Mouse (Mus musculus): Measurements from ENCODE around the gene Slc25a28.

DNA sequence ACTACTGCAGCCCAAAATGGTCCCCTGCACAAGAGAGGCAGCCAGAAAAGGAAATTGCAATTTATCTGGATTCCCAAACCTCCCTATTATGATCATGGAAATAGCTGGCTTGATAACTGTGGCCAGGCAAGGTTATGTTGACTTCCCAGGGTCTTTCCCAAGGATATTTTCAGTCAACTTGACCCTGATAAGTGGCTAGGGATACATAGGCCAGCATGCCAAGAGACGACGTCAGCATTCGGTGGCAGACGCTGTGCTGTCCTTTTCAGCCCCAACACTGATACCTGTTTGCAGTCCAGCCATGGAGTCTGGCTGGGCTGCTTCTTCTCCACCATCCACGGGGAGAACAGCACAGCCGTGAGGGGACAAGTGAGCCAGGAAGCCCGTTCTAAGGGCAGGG is 3.6 kb downstream of the Slc25a28 start:
- TF ChIP-seq POLR2A (IDR thresholded peaks at IDR 0.05; ENCODE audit: borderline replicate concordance, extremely low read depth, low read depth, low read length) (no peak), CTCF (IDR thresholded peaks at IDR 0.05; ENCODE audit: insufficient read depth, low read length) (no peak)
